Mouse (Mus musculus) layer of hippocampus, postnatal 14 days (tissue): ENCODE measurements at regions not wholly inside any gene's neighbourhood (a gene's known extent, or its start where the extent isn't known, plus 50 kb on each side); places are given as distances from the start of the nearest gene placed in this dataset.

Experiments used
- DNase-seq, 2 experiments: peaks; one replicate each; pipeline ENCODE4 v3.0.0; 2021 to 2022; ENCODE audit warnings: low spot score in 2 of 2, mixed read lengths in 1 of 2

DNA sequence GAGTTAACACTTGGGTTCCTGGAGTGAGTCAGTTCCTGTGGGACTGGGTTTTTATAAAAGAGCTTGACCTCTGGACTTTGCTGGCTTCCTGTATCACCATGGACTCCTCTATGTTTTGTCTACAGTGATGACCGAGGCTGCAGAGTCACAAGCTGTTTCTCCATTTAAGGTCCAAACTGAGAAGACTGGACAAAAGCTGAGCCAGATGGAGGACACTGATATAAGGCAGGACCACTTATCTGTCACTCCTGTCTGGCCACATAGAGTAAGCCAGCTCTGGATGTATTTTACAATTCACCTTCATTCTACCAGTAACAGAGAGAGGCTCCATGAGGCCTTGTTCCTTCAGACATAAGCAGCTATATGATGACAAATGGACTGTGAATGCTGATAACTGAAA is 202.7 kb downstream of the Pik3r1 start:
- DNase-seq = no peak

GRCm38 (mm10) chr13:101555371-101555874 is 212.6 kb downstream of the Pik3r1 start:
- no peak for DNase-seq

GRCm38 (mm10) chr13:101553131-101553549 is 214.9 kb downstream of the Pik3r1 start:
- no peak for DNase-seq

DNA sequence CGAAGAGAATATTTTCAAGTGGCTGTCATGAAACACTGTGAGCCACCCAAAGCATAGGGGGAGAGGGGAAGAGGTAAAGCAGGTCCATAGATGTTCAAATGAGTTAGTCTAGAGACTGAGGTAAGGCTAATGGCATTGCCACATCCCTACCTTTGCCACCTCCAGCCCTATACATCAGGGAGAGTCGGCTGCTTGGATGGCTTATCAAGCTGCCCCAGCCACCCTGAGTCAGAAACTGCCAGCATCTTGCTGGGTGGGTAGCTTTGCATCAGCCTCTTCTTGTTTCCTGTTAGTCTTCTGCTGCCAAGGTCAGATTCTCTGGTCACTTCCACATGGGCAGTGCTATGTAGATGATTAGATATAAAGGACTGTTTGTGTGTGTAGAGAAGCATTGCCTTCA is 215.6 kb downstream of the Pik3r1 start:
- DNase-seq = no peak

DNA sequence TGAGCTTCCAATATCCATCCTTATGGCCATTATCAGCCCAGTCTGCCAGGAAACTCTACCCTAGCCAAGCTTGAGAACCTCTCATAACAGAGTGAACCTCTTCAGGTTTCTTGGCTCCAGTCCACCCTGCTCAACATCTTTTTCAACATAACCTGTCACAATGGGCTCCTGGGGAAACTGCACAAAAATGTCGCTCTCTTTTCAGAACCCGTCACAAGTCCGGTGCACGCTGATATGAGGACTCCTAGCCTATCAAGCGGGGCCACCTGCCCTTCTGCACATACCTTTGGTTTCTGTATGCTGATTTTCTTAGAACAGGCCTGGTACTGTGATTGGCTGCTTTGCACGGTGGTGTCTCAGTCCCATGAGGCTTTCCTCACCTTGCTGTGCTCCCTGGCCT is 216.9 kb downstream of the Pik3r1 start:
- DNase-seq = no peak

- no peak for DNase-seq
These were observed 217.5 kb downstream of the Pik3r1 start for GRCm38 (mm10) chr13:101550526-101550925.

GRCm38 (mm10) chr13:101547887-101548286 is 220.1 kb downstream of the Pik3r1 start:
- DNase-seq = no peak

DNA sequence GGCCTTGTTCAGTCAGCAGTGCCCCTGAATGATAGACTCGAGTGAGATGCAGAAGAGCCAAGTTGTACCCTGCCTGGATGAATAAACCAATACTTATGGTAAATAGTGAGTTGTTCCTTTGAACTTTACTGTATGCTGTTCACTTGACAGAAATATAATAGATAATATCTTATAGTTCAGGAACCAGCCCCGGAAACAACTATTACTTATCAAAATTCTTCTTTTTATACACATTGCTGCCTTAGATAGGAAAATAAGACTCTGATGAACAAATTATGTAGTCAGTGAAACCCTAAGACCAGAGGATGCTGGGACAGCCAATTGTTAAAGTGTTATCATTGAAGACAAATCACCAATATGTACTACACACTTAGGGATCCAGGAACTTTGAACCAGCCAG is 220.7 kb downstream of the Pik3r1 start:
- DNase-seq = no peak

DNA sequence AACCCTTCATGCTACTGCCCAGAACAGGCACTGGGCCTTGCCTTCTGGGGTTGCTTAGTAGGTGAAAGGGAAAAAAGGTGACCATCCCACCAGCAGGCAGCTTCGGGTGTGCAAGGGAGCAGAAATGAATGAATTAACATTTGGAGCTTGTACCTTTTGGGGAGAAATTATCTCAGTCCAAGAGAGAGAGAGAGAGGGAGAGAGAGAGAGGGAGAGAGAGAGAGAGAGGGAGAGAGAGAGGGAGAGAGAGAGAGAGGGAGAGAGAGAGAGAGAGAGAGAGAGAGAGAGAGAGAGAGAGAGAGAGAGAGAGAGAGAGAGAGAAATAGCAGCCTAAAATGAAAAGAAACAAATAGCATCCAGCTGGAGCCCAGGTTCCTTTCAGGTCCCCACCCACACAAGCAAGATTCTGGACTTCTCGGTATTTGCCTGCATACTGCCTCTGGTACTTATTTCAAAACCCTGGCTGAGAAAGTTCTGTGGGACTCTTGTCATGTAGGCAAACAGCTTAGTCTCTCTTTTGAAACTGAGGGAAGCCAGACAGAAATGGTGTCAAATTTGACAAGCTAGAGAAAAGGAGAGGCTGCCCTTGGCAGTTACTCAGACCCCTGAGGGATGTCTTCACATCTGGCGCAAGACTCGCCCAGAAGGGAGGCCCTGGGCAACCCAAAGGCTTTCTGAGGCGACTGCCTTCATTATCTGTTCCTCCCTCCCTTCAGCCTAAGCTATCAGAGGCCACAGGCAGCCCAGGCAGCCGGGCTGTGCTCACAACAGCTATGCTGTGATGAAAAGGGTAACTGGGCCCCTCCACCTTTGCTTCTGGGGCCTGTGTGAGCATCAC is 222.5 kb downstream of the Pik3r1 start:
- no peak for DNase-seq

DNA sequence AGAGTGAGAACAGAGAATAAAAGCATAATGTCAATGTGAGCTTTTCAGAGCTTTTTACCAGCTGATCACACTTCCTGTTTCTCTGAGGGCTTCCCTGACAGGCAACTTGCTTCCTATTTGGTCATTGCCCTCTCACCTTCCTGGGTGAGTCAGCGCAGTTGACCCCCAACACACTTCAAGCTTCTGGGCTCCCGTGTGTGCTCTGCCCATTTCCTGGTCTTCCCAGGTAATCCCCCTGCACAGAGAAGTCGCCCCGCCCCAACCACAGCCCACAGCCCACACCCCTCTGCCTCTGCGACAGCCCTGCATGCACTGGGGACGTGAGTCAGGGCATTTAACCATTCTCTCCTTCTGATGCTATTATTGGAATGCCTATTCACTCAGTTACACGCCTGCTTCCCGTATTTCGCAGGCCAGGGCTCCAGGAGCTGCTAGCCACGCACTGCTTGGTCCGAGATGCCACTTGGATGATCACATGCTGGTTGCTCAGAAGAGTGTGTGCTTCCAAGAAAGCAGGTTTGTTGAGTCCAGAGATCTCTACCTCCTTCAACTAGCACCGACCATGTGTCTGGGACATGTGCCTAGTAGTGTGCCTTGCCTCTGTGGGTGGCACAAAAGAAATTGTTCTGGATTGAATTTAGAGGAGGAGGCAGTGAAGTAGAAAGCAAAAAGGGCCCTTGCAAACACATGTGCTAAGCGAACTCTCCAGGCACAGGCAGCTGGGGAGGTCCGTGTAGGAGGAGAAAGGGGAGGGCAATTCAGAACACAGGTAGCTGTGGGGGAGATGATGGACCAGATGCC is 227.4 kb downstream of the Pik3r1 start:
- DNase-seq = no peak

- DNase-seq = no peak
These were observed 229.9 kb downstream of the Pik3r1 start for GRCm38 (mm10) chr13:101538110-101538509.

- DNase-seq = no peak
These were observed 232.0 kb downstream of the Pik3r1 start for GRCm38 (mm10) chr13:101536019-101536418.

- no peak for DNase-seq
These were observed 232.6 kb downstream of the Pik3r1 start for GRCm38 (mm10) chr13:101535331-101535866.

DNA sequence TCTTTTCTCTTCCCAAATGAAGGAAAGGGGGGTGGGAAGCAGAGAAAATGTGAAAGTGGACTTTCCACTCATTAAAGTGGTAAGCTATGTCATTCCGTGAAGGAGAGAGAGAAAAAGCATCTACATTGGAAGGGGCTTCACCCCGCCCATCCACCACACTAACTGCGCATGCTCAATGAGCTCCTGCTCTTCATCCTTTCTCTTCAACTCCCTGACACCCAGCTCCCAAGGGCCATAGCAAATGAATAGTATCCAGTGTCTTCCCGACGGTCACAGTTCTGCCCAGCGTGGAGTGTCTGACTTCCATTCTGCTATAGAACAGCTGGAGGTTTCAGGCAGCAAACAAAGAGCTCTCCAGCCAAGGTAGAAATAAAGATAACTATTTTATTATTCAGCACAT is 233.5 kb downstream of the Pik3r1 start:
- DNase-seq = no peak

DNA sequence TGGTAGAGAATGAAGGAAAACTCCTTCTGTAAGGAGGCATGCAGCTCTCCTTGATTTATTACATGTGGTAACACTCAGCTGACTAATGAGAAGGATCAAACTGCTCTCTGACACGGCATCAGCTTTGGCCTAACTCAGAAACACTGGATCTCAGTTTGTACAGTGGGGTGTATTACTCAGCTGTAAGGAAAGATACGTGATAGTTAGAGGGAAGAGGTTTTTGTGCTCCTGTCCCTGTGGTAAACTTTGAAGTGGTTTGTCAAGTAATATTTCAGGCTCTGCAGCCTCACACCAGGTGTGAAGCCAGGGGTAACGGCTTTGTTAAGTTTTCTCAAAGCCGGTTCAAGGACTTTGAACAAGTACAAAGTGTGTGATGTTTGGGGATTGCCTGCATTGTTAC is 235.1 kb downstream of the Pik3r1 start:
- no peak for DNase-seq

DNA sequence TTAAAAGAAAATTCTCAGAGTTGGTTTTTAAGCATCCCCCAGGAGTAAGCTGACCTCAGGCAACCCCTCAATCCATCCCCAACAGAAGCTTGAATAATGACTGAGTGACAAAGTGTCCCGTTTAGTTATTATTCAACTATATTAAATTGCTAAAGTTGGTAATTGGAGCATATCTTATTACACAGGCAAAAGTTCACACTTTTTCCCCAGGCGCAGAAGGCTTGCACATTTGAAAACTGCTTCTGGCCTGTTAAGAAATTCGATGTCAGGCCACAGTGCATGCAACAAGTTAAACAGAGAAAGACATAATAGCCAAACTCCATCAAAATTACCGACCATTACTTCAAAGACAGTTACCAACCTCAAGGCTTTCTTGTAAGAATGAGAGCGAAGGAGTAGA is 240.3 kb downstream of the Pik3r1 start:
- DNase-seq = no peak

DNA sequence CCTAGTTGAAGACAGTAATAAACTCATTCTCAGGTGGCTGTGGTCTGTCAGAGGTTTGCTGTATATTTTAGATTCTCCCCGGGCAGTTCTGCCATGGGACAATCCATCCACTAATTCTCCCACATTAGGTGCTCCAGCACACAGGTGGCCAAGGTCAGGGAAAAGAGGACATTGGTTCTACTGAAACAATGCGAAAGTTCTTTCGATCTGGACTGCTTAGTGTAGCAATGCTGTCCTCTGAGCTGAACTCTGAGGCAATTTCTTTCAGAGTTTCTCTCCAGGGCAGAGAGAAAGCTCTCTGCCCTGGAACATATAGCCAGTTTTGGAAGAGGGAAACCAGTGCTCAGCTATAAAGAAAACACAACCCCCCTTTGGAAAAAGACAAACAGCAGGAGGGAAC is 243.2 kb downstream of the Pik3r1 start:
- DNase-seq = no peak

- DNase-seq = no peak
These were observed 243.8 kb downstream of the Pik3r1 start for GRCm38 (mm10) chr13:101524223-101524622.

GRCm38 (mm10) chr13:101523492-101523891 is 244.5 kb downstream of the Pik3r1 start:
- DNase-seq = no peak

- no peak for DNase-seq
These were observed 245.4 kb downstream of the Pik3r1 start for GRCm38 (mm10) chr13:101522597-101522996.

GRCm38 (mm10) chr13:101513354-101513753 is 254.7 kb downstream of the Pik3r1 start:
- no peak for DNase-seq

- DNase-seq = no peak
These were observed 258.1 kb downstream of the Pik3r1 start for GRCm38 (mm10) chr13:101509946-101510345.
